Mouse (Mus musculus) thymus, adult 2 months (tissue): ENCODE data around the gene Gm14406. TPM values are rescaled to one million over a fixed set of nuclear protein-coding genes. Genes with fewer than 3 reads are reported as not detected.

Source experiments
- DNase-seq: peaks from one replicate; pipeline ENCODE4 v3.0.0; 2021
- H3K27ac ChIP-seq: fragments of 200-500 bp; 2 replicates; pipeline ENCODE4 v1.5.1; 2012; ENCODE audit warnings: low read length, control low read depth; ENCODE audit not compliant: control insufficient read depth, insufficient read depth
- H3K27me3 ChIP-seq: fragments of 200-500 bp; 2 replicates; pipeline ENCODE4 v1.6.1; 2012; ENCODE audit warnings: mild to moderate bottlenecking, low read length, moderate library complexity, mixed read lengths; ENCODE audit not compliant: control insufficient read depth, insufficient read depth
- H3K36me3 ChIP-seq: fragments of 200-500 bp; 2 replicates; pipeline ENCODE4 v1.6.1; 2012; ENCODE audit warnings: mild to moderate bottlenecking, low read length, moderate library complexity; ENCODE audit not compliant: control insufficient read depth, insufficient read depth
- H3K4me1 ChIP-seq: fragments of 200-500 bp; replicated peaks from 2 replicates; pipeline ENCODE4 v1.6.1; 2012; ENCODE audit warnings: low read length; ENCODE audit not compliant: control insufficient read depth, insufficient read depth
- H3K4me3 ChIP-seq: fragments of 200-500 bp; 2 replicates; pipeline ENCODE4 v1.5.1; 2012; ENCODE audit warnings: mild to moderate bottlenecking, low read length, control low read depth, moderate library complexity; ENCODE audit not compliant: control insufficient read depth, insufficient read depth
- CTCF ChIP-seq: fragments of 200-500 bp; IDR thresholded peaks from 2 replicates; pipeline ENCODE4 v1.5.1; 2012; ENCODE audit warnings: mild to moderate bottlenecking, control low read depth, low read length, moderate library complexity, borderline replicate concordance; ENCODE audit not compliant: control insufficient read depth, poor library complexity, insufficient read depth; ENCODE audit errors: extremely low read depth
- POLR2A ChIP-seq: fragments of 200-500 bp; IDR thresholded peaks from 2 replicates; pipeline ENCODE4 v1.6.1; 2012; ENCODE audit warnings: mild to moderate bottlenecking, low read length, control low read depth, moderate library complexity; ENCODE audit not compliant: control insufficient read depth, poor library complexity, insufficient read depth; ENCODE audit errors: extremely low read depth
- WGBS: fragments of 180-500 bp; shearing (Covaris S2); methylation state at CpG from one replicate; pipeline ENCODE4 v1.1.7; 2018; 5-methylcytosine and 5-hydroxymethylcytosine counted together
- polyA plus RNA-seq: library from polyadenylated mRNA; depleted of rRNA; stranded (reverse); fragments of >200 nt; gene quantifications from 2 replicates; pipeline ENCODE4 v1.2.3, GENCODE M21; 2012; rRNA removed

The Gm14406 gene
- polyA plus RNA-seq, 1 experiment, result not detected

DNA sequence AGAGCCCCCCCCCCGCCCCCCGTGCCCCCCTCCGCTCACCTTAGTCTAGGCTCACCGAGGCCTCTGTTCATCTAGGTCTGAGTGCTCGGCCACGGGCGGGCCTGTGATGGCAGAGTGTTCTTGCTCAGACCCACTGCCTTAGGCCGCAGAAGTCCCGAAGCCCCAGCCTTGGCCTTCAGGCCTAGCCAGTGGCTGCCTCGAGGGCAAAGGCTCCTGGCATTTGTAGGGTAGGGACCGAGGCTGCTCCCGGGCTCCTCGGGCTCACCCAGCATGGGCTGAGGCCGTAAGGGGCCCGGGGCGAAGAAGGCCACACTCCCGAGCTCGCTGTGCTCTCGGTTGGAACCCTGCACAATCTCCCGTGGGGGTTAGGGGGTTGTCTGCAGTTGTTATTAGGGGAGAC, 54.9 kb downstream of the Gm14406 start:
- 94% methylated on average over 20 of the region's 20 CpGs for WGBS
- Histone ChIP-seq H3K36me3 (no peaks in the 10 kb centered on the region), H3K27ac (no peak overlapping the region), H3K27me3 (no peaks in the 10 kb centered on the region), H3K4me1 (no peaks in the 10 kb centered on the region), H3K4me3 (no peak overlapping the region)
- no peak for TF ChIP-seq POLR2A
- TF ChIP-seq CTCF, result no peak
- DNase-seq, result no peak

DNA sequence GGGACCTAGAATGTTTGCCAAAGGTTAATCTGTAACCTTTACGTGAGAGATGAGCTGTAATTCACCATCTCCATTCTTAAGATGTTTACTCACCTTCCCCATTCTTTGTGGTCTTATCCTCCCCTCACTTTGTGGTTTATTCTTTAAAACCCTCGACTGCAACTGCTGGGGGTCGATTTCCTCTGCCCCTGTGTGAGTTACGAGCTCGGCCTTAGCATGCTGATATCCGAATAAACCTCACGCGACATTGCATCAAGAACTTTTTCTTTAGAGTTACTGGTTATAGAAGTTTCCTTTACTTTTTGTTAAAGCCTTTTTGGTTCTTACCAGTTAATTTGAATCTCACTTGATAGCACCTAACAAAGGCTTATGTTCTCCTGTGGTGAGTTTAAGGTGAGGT, 58.0 kb downstream of the Gm14406 start:
- Histone ChIP-seq H3K4me3 (no peak overlapping the region), H3K27ac (no peak overlapping the region), H3K27me3 (no peaks in the 10 kb centered on the region), H3K4me1 (no peaks in the 10 kb centered on the region), H3K36me3 (no peaks in the 10 kb centered on the region)
- DNase-seq, result no peak
- TF ChIP-seq CTCF (no peak), POLR2A (no peak)
- 76% methylated on average over 8 of the region's 8 CpGs for WGBS

Other genes starting within 250 kb of the Gm14406 start
- 0.49 and 0.78 TPM in 2 replicates for gene Gm14418, start 179.9 kb downstream of the Gm14406 start, polyA plus RNA-seq
- 2.3 and 2.6 TPM in 2 replicates for gene Zfp970, start 113.5 kb downstream of the Gm14406 start, polyA plus RNA-seq
- 0.61 and 0.73 TPM in 2 replicates for gene Gm14403, start 80.0 kb downstream of the Gm14406 start, polyA plus RNA-seq
- gene Gm14322, start 181.1 kb upstream of the Gm14406 start, polyA plus RNA-seq, result 0.40 and 0.79 TPM in 2 replicates